Mouse (Mus musculus) kidney, postnatal 36 days (tissue): ENCODE results near the gene 4930518I15Rik.

Experiments used
- DNase-seq, 2 experiments: peaks; one replicate each; pipeline ENCODE4 v3.0.0; 2021 to 2022; ENCODE audit warnings: mixed read lengths in 2 of 2

Gene 4930518I15Rik

GRCm38 (mm10) chr2:156874760-156875510, 17.2 kb upstream of the 4930518I15Rik start:
- no peak for DNase-seq

GRCm38 (mm10) chr2:156874047-156874759, 16.5 kb upstream of the 4930518I15Rik start:
- no peak for DNase-seq

- DNase-seq: peak; percentile 25 to 70
These were observed 15.9 kb upstream of the 4930518I15Rik start for GRCm38 (mm10) chr2:156873629-156874028.

- DNase-seq: peak; percentile 25 to 69
These were observed 12.8 kb upstream of the 4930518I15Rik start for GRCm38 (mm10) chr2:156870519-156870918.

- DNase-seq: no peak
These were observed 11.8 kb upstream of the 4930518I15Rik start for GRCm38 (mm10) chr2:156869554-156869953.

GRCm38 (mm10) chr2:156868994-156869393, 11.2 kb upstream of the 4930518I15Rik start:
- DNase-seq: peak; percentile 72 to 82

- DNase-seq: no peak
These were observed 6.7 kb upstream of the 4930518I15Rik start for GRCm38 (mm10) chr2:156864481-156864880.

GRCm38 (mm10) chr2:156863487-156864160, 5.9 kb upstream of the 4930518I15Rik start:
- DNase-seq: peak; percentile 71 to 79

GRCm38 (mm10) chr2:156862772-156863486, 5.2 kb upstream of the 4930518I15Rik start, which contains the start of gene Rab5if:
Rab5if (plus strand) TSS chr2:156863128.
- peak; percentile 97 to 99 for DNase-seq

GRCm38 (mm10) chr2:156862041-156862717, 4.4 kb upstream of the 4930518I15Rik start:
- DNase-seq: peak; percentile 51 to 72

GRCm38 (mm10) chr2:156858671-156859070, 925 bp upstream of the 4930518I15Rik start:
- DNase-seq: no peak

GRCm38 (mm10) chr2:156857385-156857791, 358 bp downstream of the 4930518I15Rik start:
- no peak for DNase-seq

- DNase-seq: no peak
These were observed 1.4 kb downstream of the 4930518I15Rik start for GRCm38 (mm10) chr2:156856311-156856710.

GRCm38 (mm10) chr2:156853999-156854771, 3.6 kb downstream of the 4930518I15Rik start:
- DNase-seq: peak; percentile 56 to 68

GRCm38 (mm10) chr2:156853584-156853983, 4.2 kb downstream of the 4930518I15Rik start:
- peak; percentile 7 to 24 for DNase-seq

- DNase-seq: no peak
These were observed 7.2 kb downstream of the 4930518I15Rik start for GRCm38 (mm10) chr2:156850505-156850904.

- DNase-seq: no peak
These were observed 9.1 kb downstream of the 4930518I15Rik start for GRCm38 (mm10) chr2:156848526-156849182.

- no peak for DNase-seq
These were observed 10.1 kb downstream of the 4930518I15Rik start for GRCm38 (mm10) chr2:156847653-156848052.

GRCm38 (mm10) chr2:156844715-156845114, 13.0 kb downstream of the 4930518I15Rik start:
- no peak for DNase-seq

GRCm38 (mm10) chr2:156843331-156843730, 14.4 kb downstream of the 4930518I15Rik start:
- no peak for DNase-seq

- no peak for DNase-seq
These were observed 15.0 kb downstream of the 4930518I15Rik start for GRCm38 (mm10) chr2:156842711-156843110.
